ENCODE assay signal across 30 mouse cellular contexts in the genomic region with DNA sequence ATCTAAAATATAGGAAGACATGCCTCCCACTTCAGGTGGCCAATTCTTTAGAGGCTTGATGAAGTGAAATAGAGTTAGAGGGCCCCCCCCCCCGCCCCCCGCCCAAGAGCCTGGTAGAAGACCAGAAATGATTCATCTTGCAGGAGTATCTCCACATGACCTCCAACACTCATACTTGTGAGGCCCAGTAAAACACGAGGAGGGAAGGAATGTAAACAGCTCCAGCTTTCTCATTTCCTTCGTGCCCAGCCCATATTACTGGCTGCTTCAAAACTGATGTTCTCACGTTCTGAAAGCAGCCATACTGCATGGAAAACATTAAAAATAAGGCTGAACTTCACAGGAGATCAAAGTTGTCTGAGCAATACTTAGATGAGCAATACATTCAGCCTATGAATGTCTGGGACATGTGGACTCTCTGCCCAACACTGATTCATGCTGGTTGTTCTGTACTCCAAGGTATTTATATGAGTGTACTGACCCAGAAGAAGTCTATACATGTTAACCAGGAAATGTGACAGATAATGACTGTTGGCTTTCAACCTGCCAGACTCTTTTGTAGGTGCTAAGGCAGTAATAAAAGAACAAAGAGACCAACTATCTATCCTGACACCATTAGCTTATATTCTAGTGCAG.
DNase-seq lines count a peak whose midpoint lies in the region; ATAC-seq and TF ChIP-seq lines count a peak whose summit lies in the region.
"Had no signal": no experiment of that assay in that cellular context is flagged by ENCODE, and none has a peak within 500 bp of the region (broad histone marks: within the 10 kb centered on the region; RNA-seq: fewer than 3 reads in every experiment).

No protein-coding gene starts in this region.

- TF ChIP-seq EP300 in lung, postnatal 0 days (IDR thresholded peaks at IDR 0.05): no peak
- no peak for TF ChIP-seq EP300 in stomach, postnatal 0 days (optimal IDR thresholded peaks at IDR 0.05)

- H3K9me3 ChIP-seq in lung, postnatal 0 days (ENCODE audit: low read length): no peaks in the 10 kb centered on the region
- no peaks in the 10 kb centered on the region for H3K9me3 ChIP-seq in intestine, embryonic 15.5 days
- H3K9me3 ChIP-seq in stomach, postnatal 0 days (ENCODE audit: control insufficient read depth, low read length): no peaks in the 10 kb centered on the region
- H3K9me3 ChIP-seq: heart, embryonic 13.5 days; hindbrain, embryonic 15.5 days; limb, embryonic 13.5 days; liver, embryonic 13.5 days; neural tube, embryonic 12.5 days; stomach, embryonic 15.5 days had no signal

- no peak for DNase-seq in lung, postnatal 0 days (ENCODE audit: low spot score)
- DNase-seq in lung, postnatal 36 days: no peak
- DNase-seq in NIH3T3 (ENCODE audit: low read depth): peak; percentile 74
- DNase-seq in stomach, postnatal 0 days (ENCODE audit: low spot score): no peak
- no peak for DNase-seq in thymus, postnatal 0 days (ENCODE audit: low spot score)
- no peak for DNase-seq in kidney, postnatal 4 days
- no peak for DNase-seq in right cerebral cortex, adult 18-20 months
- DNase-seq: adrenal gland, postnatal 10 days; cerebellum, adult 8-10 months; cerebellum, postnatal 36 days; forebrain, postnatal 0 days; gastrocnemius, postnatal 10 days; heart, postnatal 10 days; kidney, adult 9 months; kidney, postnatal 14 days; liver, embryonic 13.5 days; lung, adult 2 months; lung, postnatal 14 days; right cerebral cortex, postnatal 25 days; thymus, postnatal 36 days had no signal

- H3K36me3 ChIP-seq in lung, postnatal 0 days (ENCODE audit: insufficient read depth, low read length): no peaks in the 10 kb centered on the region
- H3K36me3 ChIP-seq in intestine, embryonic 15.5 days: no peaks in the 10 kb centered on the region
- no peaks in the 10 kb centered on the region for H3K36me3 ChIP-seq in stomach, postnatal 0 days (ENCODE audit: control insufficient read depth, insufficient read depth, low read length)
- H3K36me3 ChIP-seq: heart, embryonic 13.5 days; hindbrain, embryonic 15.5 days; liver, embryonic 13.5 days; neural tube, embryonic 12.5 days; stomach, embryonic 15.5 days had no signal

- no peaks in the 10 kb centered on the region for H3K4me1 ChIP-seq in lung, postnatal 0 days (ENCODE audit: insufficient read depth, low read depth, low read length)
- 0 out of 2 replicates have a peak, but pooled peaks cover 4% of the 10 kb centered on the region for H3K4me1 ChIP-seq in intestine, embryonic 15.5 days (replicated peaks)
- H3K4me1 ChIP-seq in stomach, postnatal 0 days (replicated peaks; ENCODE audit: control insufficient read depth, insufficient read depth): no peaks in the 10 kb centered on the region
- H3K4me1 ChIP-seq: hindbrain, embryonic 15.5 days; limb, embryonic 13.5 days; liver, embryonic 13.5 days; neural tube, embryonic 12.5 days; stomach, embryonic 15.5 days had no signal

- ATAC-seq in lung, postnatal 0 days: peak; percentile 55; the same call in 1 of the 2 replicates
- ATAC-seq in intestine, embryonic 15.5 days: peak; percentile 88
- peak; percentile 76 for ATAC-seq in stomach, postnatal 0 days (ENCODE audit: low FRiP score, low TSS enrichment)
- ATAC-seq: forebrain, postnatal 0 days; inflammation-experienced regulatory T-cells, adult 6 months; midbrain, embryonic 16.5 days had no signal

- no peak overlapping the region for H3K4me3 ChIP-seq in lung, postnatal 0 days (ENCODE audit: low read depth, low read length)
- no peak overlapping the region for H3K4me3 ChIP-seq in intestine, embryonic 15.5 days (replicated peaks)
- H3K4me3 ChIP-seq in stomach, postnatal 0 days (ENCODE audit: low read depth, low read length): no peak overlapping the region
- H3K4me3 ChIP-seq: heart, embryonic 13.5 days; hindbrain, embryonic 15.5 days; layer of hippocampus, adult 2 months; limb, embryonic 13.5 days; liver, embryonic 13.5 days; neural tube, embryonic 12.5 days; stomach, embryonic 15.5 days had no signal

- H3K27me3 ChIP-seq in lung, postnatal 0 days (replicated peaks; ENCODE audit: insufficient read depth, low read length): no peaks in the 10 kb centered on the region
- no peaks in the 10 kb centered on the region for H3K27me3 ChIP-seq in intestine, embryonic 15.5 days (replicated peaks)
- no peaks in the 10 kb centered on the region for H3K27me3 ChIP-seq in stomach, postnatal 0 days (ENCODE audit: control insufficient read depth, insufficient read depth, low read length)
- H3K27me3 ChIP-seq: heart, embryonic 13.5 days; hindbrain, embryonic 15.5 days; limb, embryonic 13.5 days; liver, embryonic 13.5 days; neural tube, embryonic 12.5 days; stomach, embryonic 15.5 days had no signal

- no peak overlapping the region for H3K9ac ChIP-seq in lung, postnatal 0 days (replicated peaks; ENCODE audit: low read depth)
- no peak overlapping the region for H3K9ac ChIP-seq in intestine, embryonic 15.5 days
- no peak overlapping the region for H3K9ac ChIP-seq in stomach, postnatal 0 days (ENCODE audit: low read length)
- H3K9ac ChIP-seq: forebrain, postnatal 0 days; heart, embryonic 13.5 days; hindbrain, embryonic 15.5 days; limb, embryonic 13.5 days; liver, embryonic 13.5 days; neural tube, embryonic 12.5 days; stomach, embryonic 15.5 days had no signal

- no peak overlapping the region for H3K4me2 ChIP-seq in lung, postnatal 0 days (replicated peaks; ENCODE audit: low read depth, low read length)
- no peak overlapping the region for H3K4me2 ChIP-seq in intestine, embryonic 15.5 days (replicated peaks)
- no peak overlapping the region for H3K4me2 ChIP-seq in stomach, postnatal 0 days (replicated peaks; ENCODE audit: low read depth)
- H3K4me2 ChIP-seq: heart, embryonic 13.5 days; hindbrain, embryonic 15.5 days; limb, embryonic 13.5 days; liver, embryonic 13.5 days; midbrain, embryonic 11.5 days; neural tube, embryonic 12.5 days; stomach, embryonic 15.5 days had no signal

- no peak for TF ChIP-seq CTCF in lung, postnatal 0 days (IDR thresholded peaks at IDR 0.05)
- TF ChIP-seq CTCF in stomach, postnatal 0 days (IDR thresholded peaks at IDR 0.05; ENCODE audit: low read depth): no peak

- 26% methylated on average over 5 of the region's 5 CpGs for WGBS in lung, postnatal 0 days
- 22% methylated on average over 5 of the region's 5 CpGs for WGBS in intestine, embryonic 15.5 days
- WGBS in stomach, postnatal 0 days: 19% methylated on average over 5 of the region's 5 CpGs

- H3K27ac ChIP-seq in lung, postnatal 0 days (ENCODE audit: low read length): no peak overlapping the region
- no peak overlapping the region for H3K27ac ChIP-seq in intestine, embryonic 15.5 days
- 0 out of 2 replicates have a peak overlapping the region, but pooled peaks have one; percentile 45 for H3K27ac ChIP-seq in stomach, postnatal 0 days (replicated peaks)
- H3K27ac ChIP-seq: heart, embryonic 13.5 days; hindbrain, embryonic 15.5 days; layer of hippocampus, adult 2 months; limb, embryonic 13.5 days; liver, embryonic 13.5 days; neural tube, embryonic 12.5 days; stomach, embryonic 15.5 days had no signal
